Mouse (Mus musculus) ES-CJ7 (cell line): Measurements from ENCODE around the gene Fcrl5.
A peak's percentile ranks its signal among the peaks of the same experiment; 100 is the strongest.

ENCODE experiments used
- DNase-seq: peaks from one replicate; pipeline ENCODE4 v3.0.0; 2011; ENCODE audit warnings: low read depth, low spot score

The Fcrl5 gene

DNA sequence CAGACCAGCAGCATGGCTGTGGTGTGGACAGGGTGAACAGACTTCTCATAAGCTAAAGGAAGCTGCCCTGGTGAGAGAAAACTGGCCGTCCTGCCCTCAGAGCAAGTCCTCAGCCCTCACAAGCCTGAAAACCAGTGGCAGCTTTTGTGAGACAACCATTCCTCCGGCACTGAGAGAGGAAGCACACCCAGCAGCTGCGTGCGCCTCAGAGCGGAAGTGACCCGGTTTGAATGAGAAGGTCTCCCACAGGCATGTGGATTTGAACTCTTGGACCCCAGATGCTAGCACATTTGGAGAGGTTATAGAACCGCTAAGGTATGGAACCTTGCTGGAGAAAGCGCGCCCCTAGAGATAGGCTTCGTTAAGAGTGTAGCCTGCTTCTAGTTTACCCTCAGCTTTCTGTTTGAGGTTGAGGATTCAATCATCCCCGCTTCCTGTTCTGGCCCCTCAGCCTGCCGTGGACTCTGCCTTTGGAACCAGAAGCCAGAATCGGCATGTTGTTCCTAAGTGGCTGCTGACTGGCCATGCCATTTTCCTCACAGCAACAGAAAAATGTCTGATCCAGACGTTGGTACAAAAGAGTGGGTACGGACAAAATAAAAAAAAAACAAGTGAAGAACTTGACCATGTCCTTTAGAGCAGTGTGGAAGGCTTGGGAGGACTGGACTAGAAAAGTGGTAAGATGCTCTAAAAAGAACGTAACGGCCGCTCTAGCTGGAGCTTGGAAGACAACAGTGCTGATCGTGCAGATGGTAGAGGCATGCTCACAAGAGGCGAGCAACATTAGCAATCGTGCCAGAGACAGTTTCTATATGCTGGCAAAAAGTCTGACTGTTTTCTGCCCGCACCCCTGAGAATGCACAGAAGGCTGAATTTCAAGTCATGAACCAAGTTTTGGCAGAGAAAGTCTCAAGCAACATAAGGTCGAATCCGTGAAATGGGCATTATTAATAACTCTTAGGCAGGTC lies 64.8 kb downstream of the Fcrl5 start:
- no peak for DNase-seq

DNA sequence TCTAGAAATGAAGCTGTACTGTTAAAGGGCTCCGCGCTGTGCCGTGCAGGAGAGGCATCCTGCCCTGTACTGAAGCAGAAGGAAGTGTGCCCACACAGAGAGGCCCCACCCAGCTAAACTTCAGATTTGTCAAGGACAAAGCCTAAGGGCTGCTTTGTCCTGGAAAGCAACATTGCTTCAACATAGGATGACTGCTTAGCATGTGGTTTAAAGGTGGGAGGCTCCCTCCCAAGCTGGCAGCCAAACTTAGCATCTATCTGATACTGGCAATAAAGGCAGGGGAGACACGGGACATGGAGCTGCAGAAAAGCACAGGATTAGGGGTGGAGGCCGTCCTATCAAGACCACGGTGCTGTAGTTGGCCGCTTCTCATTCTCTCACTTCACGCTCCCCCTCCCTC lies 65.6 kb downstream of the Fcrl5 start:
- DNase-seq, result peak; percentile 43

DNA sequence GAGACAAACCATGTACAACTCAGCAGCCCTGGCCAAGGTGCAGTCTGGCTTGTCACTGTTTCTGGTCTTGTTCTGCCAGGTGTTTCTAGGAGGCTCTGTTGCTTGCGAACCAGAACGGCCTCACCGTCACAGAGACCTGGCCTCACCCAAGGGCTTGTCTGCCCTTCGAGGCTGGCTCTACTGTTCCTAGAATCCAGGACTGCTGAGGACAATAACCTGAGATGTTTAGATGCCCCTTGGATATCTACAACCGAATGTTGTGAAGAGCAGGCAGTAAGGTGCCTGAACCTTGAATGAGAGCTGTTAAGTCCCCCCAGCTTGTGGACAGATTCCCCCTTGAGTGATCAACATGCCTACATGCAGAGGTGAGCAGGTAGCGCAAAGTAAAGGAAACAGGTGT lies 67.2 kb downstream of the Fcrl5 start:
- no peak for DNase-seq

DNA sequence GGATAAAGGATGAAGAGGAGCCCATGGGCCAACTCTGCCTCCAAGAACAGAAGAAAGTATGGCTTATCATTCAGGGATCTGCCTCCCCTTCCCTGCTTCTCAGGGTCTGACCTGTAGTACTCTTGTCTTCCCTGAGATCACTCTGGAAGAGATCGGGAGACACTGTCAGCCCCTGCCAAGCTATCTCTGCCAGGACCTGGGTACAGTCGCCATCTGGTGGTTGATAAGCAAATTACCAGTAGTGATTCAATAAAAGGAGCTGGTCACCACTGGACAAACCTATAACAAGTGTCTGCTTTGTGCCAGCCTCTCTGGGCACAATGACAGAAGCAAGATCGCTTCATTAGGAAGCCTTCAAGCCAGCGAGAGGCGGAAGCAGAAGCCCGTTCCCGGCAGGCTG lies 68.8 kb downstream of the Fcrl5 start:
- DNase-seq, result peak; percentile 68

DNA sequence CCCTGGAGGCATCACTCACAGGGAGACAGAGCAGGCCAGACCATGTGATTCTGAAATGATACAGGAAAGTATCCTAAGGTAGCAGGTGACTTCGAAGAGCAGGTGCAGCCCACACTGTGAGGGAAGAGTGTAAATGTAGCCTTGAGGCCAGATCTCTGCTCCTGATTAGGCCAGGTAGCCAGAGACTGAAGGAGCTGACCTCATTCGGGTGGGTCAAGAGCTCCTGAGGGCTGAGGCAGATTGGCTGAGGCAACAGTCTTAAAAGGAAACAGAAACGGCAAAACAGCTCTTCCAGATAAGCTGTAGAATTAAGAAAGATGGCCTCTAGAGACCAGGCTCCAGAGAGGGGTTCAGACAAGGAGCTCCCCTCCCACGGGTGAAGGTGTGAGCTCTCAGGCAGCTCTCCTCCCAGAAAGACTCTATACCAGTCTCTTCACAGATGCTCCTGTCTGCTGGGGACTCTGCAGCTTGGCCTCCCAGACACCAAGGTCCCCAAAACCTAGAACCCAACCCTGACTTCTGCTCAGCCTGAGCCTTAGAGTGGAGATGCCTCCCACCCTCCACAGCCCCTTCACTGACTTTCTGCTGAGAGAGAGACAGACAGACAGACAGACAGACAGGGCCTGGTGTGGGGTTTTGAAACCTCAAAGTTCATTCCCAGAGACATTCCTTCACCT lies 69.3 kb downstream of the Fcrl5 start:
- no peak for DNase-seq

DNA sequence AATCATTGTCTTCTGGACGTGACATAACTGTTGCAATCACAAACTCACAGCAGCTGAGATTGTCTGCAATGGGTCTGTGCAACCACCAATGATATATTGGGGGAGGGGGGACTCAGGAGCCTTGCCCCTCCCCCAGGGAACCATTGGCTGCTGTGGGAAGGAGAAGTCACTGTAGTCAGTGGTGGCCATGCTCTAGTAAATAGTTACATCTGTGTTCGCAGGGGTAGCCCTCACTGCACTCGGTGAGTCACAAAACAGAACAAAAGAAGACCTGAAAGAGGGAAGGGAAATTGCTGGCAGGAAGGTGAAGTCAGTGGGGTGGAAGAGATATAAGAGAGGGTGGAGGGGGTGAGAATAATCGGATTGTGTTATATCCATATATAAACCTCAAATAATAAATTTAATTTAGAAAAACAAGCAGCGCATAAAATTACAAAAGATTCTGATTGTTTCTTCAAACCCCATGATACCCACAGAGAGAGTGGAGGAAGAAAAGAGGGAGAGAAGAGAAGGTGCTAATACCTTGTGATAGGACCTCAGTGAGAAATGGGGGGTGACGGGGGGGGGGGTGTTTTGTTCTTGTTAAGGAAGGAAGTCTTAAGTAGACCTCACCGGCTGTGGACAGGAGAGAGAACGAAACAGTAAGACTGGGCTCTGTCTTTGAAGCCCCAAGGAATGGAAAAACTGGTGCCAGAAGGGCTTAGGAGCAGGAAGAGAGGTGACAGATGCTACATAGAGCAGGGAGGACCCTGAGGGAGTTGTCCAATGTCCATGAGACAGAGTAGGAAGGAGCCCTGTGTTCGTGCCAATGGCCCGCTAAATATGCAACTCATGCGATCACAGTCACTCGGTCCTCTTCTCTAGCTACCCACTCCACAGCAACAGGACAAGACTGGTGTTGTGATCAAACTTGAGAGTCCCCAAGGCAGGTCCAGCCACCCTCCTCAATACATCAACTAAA lies 71.2 kb downstream of the Fcrl5 start:
- DNase-seq, result no peak

DNA sequence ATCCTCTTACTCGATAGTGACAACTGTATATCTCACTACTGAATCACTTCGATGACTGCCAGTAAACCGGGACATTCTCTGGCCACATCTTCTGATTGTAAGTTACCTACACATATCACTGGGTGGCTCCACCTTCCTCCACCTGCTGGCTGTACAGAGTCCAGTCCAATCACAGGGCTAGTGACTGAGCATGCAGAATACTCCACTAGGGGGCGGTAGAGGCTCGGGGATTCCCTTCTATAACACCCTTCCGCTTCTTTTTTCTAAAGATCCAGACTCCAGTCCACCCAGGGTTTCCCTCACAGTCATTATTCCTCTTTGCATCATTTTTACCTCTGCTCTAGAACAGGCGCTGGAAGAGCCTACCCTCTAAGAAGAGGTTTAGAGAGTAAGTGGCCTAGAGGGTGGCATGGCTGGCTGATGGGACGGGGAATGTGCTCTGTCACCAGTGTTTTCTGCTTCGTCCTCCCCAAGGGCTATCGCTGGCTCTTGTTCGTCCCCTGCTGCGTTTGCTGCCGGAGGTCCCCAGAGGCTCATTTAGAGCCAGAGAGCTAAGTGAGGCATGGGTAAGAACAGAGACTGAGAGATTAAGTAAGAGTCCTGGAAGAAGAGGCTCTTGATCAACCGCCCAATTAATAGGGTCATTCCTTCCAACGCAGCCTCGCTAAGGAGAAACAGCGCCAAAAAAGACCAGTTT lies 72.8 kb downstream of the Fcrl5 start:
- peak; percentile 83 for DNase-seq

DNA sequence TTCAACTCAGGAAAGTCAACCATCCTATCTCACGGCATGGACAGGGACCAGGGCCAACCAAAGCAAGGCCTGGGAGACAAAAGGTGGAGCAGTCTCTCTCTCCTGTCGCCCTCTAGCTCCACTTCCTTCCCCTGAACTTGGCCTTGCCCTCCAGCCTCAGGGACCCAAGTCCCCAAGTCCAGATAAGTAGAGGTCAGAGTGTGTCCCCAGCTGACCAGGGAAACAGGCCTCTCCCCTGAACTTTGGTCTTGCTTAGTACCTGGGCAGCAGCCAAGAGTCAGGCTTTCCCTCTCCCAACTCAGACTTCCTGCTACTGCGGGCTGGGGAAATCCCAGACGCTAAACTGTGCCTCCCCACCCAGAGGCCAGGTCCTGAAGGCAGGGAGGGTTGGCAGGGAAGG lies 73.5 kb downstream of the Fcrl5 start:
- DNase-seq, result no peak

DNA sequence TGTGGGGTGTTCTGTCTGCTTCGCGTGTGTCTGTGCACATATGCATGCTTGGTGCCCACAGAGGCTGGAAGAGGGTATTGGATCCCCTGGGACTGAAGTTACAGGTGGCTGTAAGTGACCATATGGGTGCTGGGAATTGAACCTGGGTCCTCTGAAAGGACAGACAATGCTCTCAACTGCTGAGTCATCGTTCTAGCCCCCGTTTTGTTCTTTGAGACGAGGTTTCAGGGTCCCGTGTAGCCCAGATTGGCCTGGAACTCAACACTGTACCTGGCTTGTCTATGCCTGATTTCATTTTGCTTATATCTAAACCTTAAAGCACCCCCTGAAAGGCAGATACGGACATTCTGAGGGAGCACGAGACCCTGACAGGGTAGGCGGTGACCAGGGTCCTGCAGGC lies 75.3 kb downstream of the Fcrl5 start:
- DNase-seq, result no peak

DNA sequence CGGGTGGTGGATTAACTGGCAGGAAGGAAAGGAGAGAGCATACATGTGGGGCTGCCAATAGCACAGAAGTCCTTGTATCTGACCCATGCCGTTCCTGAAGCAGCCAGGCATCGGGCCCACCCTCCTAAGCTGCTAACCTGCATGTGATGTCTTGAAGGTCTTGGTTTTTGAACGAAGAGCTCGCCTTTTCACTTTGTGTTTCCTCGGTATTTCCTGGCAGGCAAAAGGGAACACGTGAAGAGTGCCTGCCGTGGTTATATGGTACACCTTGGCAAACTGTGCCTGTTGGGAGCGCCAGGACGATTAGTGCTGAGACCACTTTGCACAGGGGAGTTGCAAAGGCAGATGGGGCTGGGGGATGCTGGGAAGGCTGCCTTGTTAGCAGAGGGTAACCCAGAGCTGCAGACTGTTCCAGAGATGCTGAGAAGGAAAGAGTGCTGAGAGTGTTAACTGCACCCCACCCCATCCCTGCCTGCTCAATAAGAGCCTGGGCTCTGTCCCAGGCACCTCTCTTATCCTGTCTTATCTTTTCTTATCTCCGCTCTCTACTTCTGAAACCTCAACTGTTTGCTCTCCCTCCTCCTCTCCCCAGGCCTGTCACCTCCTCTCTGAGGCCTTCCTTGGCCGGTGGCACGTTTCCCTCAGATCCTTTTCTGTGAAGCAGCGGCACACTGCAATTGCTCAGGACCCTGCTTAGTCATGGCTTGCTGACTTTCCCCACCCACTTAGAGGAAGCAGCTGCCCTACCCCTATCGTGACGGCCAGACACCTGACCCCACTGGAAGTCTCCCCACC lies 76.6 kb downstream of the Fcrl5 start:
- DNase-seq, result peak; percentile 22

DNA sequence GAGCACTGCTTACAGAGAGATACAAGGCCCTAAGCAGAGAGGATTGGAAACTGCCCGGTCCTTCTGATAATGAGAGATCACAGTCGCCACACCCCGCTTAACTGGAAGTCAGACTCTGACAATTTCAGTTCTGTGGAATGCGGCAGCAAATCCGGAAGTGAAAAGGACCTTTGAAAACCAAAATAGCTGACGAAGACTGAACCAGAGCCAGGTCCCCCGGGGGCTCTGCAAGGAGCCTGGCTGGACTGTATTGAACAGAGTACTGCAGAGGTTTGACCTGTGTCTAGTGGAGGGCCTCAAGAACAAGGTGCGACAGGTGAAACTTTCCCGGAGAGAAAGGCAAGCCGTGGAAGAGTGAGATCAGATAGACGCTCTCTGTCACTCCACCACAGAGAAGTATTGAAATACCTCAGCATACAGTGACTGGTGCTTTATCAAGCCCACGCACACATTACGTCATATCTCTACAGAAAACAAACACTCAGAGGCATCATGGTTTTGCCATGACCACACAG lies 80.1 kb downstream of the Fcrl5 start:
- DNase-seq, result no peak

DNA sequence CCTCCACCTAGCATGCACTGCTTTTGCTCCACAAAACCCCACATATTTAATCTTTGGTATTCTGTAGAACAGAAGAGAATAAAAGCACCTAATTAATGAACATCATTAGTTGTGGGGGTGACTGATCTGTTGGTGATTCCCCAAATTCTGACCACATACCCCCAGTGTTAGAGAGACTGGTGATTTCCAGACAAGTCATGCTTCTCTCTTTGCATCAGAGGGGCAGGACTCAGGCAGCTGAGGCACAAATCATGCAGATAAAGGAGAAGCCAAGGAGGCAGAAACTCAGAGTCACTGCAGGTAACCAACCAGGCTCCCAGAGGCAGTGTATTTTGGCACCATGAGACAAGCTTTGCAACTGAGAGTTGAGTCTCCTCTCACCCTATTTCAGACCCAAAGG lies 82.9 kb downstream of the Fcrl5 start:
- no peak for DNase-seq

DNA sequence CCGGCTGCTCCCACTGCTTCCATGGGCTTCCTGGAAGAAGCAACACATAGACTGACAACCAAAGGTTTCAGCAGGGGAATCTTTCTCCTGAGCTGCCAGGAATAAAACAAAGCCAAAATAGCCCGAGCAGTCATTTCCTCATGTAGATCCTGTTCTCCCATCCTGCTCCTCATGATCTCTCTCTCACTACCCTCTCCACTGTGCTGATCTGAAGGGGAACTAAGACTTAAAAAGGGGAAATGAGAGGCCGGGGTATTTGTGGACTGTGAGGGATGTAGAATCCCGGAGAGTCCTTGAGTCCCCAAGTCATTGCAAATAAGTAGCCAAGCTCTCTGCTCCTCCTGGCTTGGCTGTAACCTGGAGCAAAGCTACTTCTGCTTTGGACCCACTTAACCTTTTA lies 85.6 kb downstream of the Fcrl5 start:
- no peak for DNase-seq

DNA sequence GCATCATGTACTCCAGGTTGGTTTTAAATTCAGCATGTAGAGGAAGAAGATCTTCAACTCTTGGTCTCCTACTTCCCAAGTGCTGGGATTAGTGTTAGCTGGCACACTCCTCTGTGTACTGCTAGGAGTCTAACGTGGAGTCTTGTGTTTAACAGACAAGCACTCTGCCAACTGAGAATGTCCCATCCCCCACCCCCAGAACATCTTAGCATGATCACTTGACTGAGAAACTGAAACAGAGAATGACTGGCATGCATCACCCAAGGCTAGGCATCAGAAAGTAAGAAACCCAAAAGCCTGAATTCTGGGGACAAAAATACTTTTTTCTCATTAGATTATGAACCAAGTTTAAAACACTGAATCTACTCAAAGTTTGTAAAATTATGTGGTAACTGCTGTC lies 86.3 kb downstream of the Fcrl5 start:
- no peak for DNase-seq

DNA sequence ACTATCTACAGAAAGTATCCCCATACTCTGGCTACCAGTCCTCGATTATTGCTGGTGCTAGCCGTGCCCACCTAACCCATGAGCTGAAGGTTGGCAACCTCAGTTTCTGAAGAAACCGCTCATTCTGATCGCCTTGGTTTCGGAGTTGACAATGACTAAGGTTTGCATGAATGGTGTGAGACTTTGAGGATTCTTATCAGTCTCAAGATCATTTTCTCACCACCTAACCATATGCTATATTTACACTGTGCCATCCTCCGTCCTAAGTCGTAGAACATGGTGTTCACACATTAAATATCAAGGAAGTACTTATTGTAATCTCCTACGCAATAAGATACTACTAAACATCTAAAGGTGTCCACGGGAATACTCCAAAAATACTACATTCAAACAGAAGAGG lies 88.1 kb downstream of the Fcrl5 start:
- no peak for DNase-seq

DNA sequence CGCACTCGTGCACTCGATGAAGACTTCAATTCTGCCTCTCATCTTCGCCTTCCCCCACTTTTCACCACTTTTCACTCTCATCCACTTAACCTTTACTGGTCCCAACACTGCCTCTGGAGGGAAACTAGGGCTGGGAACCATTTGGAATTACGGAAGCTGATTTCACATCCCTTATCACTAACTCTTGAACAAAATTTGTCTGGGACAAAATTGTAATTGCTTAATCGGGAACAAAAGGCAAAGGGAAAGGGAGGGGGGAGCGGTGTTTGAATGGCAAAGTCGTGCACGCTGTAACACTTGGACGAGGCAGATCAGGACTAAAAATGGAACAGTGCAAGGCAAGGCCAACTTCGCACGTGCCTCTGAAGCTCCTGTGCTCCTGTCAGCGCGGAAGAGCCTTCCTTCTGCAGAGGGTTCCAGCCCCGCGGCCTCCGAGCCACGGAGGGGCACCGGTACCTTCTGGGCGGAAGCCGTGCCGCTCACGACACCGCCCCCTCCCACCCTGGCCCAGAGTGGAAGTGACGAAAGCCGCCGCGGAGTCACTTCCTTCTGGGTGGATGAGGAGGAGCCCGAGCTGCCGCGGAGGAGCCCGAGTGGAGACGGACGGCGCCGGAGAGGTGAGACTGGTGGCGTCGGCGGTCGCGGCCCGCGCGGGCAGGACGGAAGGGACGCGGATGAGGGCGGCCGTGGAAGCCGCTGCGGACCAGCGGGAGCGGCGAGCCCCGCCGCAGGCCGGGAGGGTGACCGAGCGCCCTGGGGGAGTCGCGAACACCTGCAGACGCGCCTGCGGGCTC lies 89.7 kb downstream of the Fcrl5 start, which contains the start of gene Etv3:
Gene Etv3, plus strand, starts transcription at position 365 of the 794 bp plus-strand sequence.
- DNase-seq, result peak; percentile 69

DNA sequence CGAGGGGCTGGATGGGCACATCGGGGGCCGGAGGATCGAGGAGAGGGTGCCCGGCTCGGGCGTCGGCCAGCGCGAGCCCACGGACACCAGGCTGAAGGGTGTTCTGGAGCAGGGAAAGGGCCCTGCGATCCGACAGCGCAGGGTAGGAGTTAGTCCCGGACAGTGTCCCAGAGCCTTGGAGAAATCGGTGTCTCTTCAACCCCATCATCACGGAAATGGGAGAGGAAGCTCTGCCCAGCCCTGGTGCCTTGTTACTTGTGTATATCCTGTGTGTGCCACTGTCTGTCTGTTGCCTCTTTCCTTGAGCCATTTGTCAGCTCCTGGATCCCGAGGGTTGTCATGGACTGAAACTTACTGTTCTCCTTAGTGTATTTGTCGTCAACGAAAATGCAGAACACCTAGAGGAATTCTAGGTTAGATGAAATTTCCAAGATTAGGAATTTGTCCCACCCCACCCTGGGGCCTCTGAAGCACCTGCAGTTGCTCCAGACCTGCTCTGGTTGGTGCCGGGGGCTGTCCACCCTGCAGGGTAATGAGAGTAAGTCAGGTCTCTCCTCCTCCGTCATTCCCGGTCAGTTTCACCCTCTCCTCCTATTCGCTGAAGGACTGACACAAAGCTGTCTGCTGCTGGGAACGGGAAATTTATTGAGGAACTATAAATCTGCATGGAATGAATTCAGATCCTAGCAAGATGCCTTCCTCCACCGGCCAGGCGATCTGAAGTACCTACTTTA lies 90.4 kb downstream of the Fcrl5 start:
- no peak for DNase-seq

DNA sequence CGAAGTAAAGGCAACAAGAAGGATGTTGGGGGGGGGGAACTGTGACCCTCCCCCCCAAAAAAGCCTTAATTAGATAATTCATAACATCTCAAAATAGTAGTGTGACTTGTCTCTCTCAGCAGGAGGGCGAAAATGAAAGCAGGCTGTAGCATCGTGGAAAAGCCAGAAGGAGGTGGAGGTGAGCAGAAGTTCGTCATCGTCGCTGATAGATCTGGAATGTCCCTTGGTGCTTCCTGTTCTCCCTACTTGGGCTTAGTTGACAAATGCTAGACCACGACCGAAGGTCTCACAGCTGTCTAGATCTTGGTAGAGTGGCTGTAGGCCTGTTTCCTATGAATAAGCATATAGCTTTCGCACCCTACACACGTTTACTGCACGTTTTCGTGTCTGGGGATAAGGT lies 91.6 kb downstream of the Fcrl5 start:
- DNase-seq, result no peak

DNA sequence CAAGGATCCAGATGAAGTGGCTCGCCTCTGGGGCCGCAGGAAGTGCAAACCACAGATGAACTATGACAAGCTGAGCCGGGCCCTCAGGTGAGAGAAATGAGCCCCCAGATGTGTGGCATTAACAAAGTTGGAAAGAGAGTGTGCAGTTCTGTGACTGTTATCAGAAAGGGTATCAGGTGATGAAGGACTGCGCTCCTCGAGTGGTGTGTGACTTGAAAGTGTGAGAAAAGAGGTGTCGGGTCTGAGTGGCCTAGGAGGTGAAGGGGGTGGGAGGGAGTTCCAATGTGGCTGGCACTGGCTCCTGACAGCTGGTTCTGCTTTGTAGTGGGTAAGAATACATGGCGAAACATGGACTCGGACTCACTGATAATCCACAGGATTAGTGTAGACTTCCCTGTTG lies 92.4 kb downstream of the Fcrl5 start:
- no peak for DNase-seq
